Mouse (Mus musculus): ENCODE results near the gene Nsmce3. TPM values are rescaled to one million over a fixed set of nuclear protein-coding genes. Genes with fewer than 3 reads are reported as not detected.

The Nsmce3 gene
- total RNA-seq, 2 experiments from 2014 or later: 5.5 to 7.0 TPM

GRCm38 (mm10) chr7:64869549-64870065 is 3.2 kb downstream of the Nsmce3 start:
- ATAC-seq (replicated peaks; ENCODE audit: poor library complexity, severe bottlenecking): no peak

GRCm38 (mm10) chr7:64863538-64863937 is 9.3 kb downstream of the Nsmce3 start:
- ATAC-seq (replicated peaks; ENCODE audit: poor library complexity, severe bottlenecking): peak; percentile 67

- no peak for ATAC-seq (replicated peaks; ENCODE audit: poor library complexity, severe bottlenecking)
These were observed 9.8 kb downstream of the Nsmce3 start for GRCm38 (mm10) chr7:64862978-64863377.

- no peak for ATAC-seq (replicated peaks; ENCODE audit: poor library complexity, severe bottlenecking)
These were observed 16.2 kb downstream of the Nsmce3 start for GRCm38 (mm10) chr7:64856526-64857082.

- no peak for ATAC-seq (replicated peaks; ENCODE audit: poor library complexity, severe bottlenecking)
These were observed 16.8 kb downstream of the Nsmce3 start for GRCm38 (mm10) chr7:64855976-64856375.

GRCm38 (mm10) chr7:64855389-64855927 is 17.3 kb downstream of the Nsmce3 start:
- no peak for ATAC-seq (replicated peaks; ENCODE audit: poor library complexity, severe bottlenecking)

- no peak; the same call in 1 of the 2 replicates for ATAC-seq (replicated peaks; ENCODE audit: poor library complexity, severe bottlenecking)
These were observed 22.0 kb downstream of the Nsmce3 start for GRCm38 (mm10) chr7:64850791-64851190.

GRCm38 (mm10) chr7:64847366-64847899 is 25.4 kb downstream of the Nsmce3 start:
- ATAC-seq (replicated peaks; ENCODE audit: poor library complexity, severe bottlenecking): no peak

- ATAC-seq (replicated peaks; ENCODE audit: poor library complexity, severe bottlenecking): no peak
These were observed 26.7 kb downstream of the Nsmce3 start for GRCm38 (mm10) chr7:64846061-64846460.

GRCm38 (mm10) chr7:64840946-64841659 is 31.7 kb downstream of the Nsmce3 start:
- no peak for ATAC-seq (replicated peaks; ENCODE audit: poor library complexity, severe bottlenecking)

GRCm38 (mm10) chr7:64840576-64840895 is 32.3 kb downstream of the Nsmce3 start:
- no peak for ATAC-seq (replicated peaks; ENCODE audit: poor library complexity, severe bottlenecking)

GRCm38 (mm10) chr7:64839801-64840575 is 32.8 kb downstream of the Nsmce3 start:
- ATAC-seq (replicated peaks; ENCODE audit: poor library complexity, severe bottlenecking): peak; percentile 25; the same call in 1 of the 2 replicates

GRCm38 (mm10) chr7:64839281-64839680 is 33.5 kb downstream of the Nsmce3 start:
- no peak for ATAC-seq (replicated peaks; ENCODE audit: poor library complexity, severe bottlenecking)

- no peak for ATAC-seq (replicated peaks; ENCODE audit: poor library complexity, severe bottlenecking)
These were observed 42.4 kb downstream of the Nsmce3 start for GRCm38 (mm10) chr7:64830214-64830995.

- no peak for ATAC-seq (replicated peaks; ENCODE audit: poor library complexity, severe bottlenecking)
These were observed 51.7 kb downstream of the Nsmce3 start for GRCm38 (mm10) chr7:64821081-64821480.

- ATAC-seq (replicated peaks; ENCODE audit: poor library complexity, severe bottlenecking): no peak
These were observed 53.1 kb downstream of the Nsmce3 start for GRCm38 (mm10) chr7:64819683-64820082.
